Mouse (Mus musculus): Measurements from ENCODE around the gene Sec13. TPM values are rescaled to one million over a fixed set of nuclear protein-coding genes. Genes with fewer than 3 reads are reported as not detected.

Sec13 gene
- polyA plus RNA-seq, 2 experiments, result 93.7 to 118 TPM

GRCm38 (mm10) chr6:113743111-113743510 is 2.6 kb upstream of the Sec13 start:
- Histone ChIP-seq H3K4me3 (ENCODE audit: insufficient read depth in 1 of 2, low read depth in 2 of 2, low read length in 2 of 2) (no peak overlapping the region), H3K4me2 (ENCODE audit: low read depth) (no peak overlapping the region), H3K27ac (no peak overlapping the region), H3K36me3 (replicated peaks; ENCODE audit: control insufficient read depth, insufficient read depth, low read depth) (peaks cover under 1% of the 10 kb centered on the region; the same call in 1 of the 2 replicates), H3K27me3 (ENCODE audit: control insufficient read depth, insufficient read depth, low read length) (no peaks in the 10 kb centered on the region; the same call in 1 of the 2 replicates), H3K4me1 (replicated peaks; ENCODE audit: control insufficient read depth in 2 of 2, insufficient read depth in 2 of 2, low read length in 1 of 2) (peaks cover 4 to 9% of the 10 kb centered on the region in 2 experiments; a peak in 3 of 4 replicates), H3K9ac (replicated peaks) (no peak overlapping the region), H3K9me3 (ENCODE audit: control insufficient read depth, low read length) (no peaks in the 10 kb centered on the region)
- DNase-seq (ENCODE audit: low read depth in 3 of 3, low spot score in 3 of 3) (no peak), ATAC-seq (ENCODE audit: insufficient read depth) (no peak)
- 33% methylated on average over 1 of the region's 1 CpGs for WGBS (ENCODE audit: insufficient replicate concordance)
- no peak for TF ChIP-seq CTCF (IDR thresholded peaks at IDR 0.05; ENCODE audit: low read depth)
- TF ChIP-seq EP300 (IDR thresholded peaks at IDR 0.05; ENCODE audit: low read depth), result no peak

- Histone ChIP-seq H3K27me3 (ENCODE audit: control insufficient read depth, insufficient read depth, low read length) (no peaks in the 10 kb centered on the region; the same call in 1 of the 2 replicates), H3K9ac (replicated peaks) (no peak overlapping the region), H3K9me3 (ENCODE audit: control insufficient read depth, low read length) (no peaks in the 10 kb centered on the region), H3K4me2 (ENCODE audit: low read depth) (no peak overlapping the region), H3K4me1 (replicated peaks; ENCODE audit: control insufficient read depth in 2 of 2, insufficient read depth in 2 of 2, low read length in 1 of 2) (peaks cover 4 to 9% of the 10 kb centered on the region in 2 experiments; a peak in 3 of 4 replicates), H3K27ac (no peak overlapping the region), H3K4me3 (ENCODE audit: insufficient read depth in 1 of 2, low read depth in 2 of 2, low read length in 2 of 2) (no peak overlapping the region), H3K36me3 (replicated peaks; ENCODE audit: control insufficient read depth, insufficient read depth, low read depth) (peaks cover 4% of the 10 kb centered on the region; the same call in 1 of the 2 replicates)
- ATAC-seq (ENCODE audit: insufficient read depth) (no peak), DNase-seq (ENCODE audit: low read depth in 3 of 3, low spot score in 3 of 3) (no peak)
- TF ChIP-seq EP300 (IDR thresholded peaks at IDR 0.05; ENCODE audit: low read depth) (no peak), CTCF (IDR thresholded peaks at IDR 0.05; ENCODE audit: low read depth) (no peak)
- 53% methylated on average over 1 of the region's 1 CpGs for WGBS (ENCODE audit: insufficient replicate concordance)
Measured at GRCm38 (mm10) chr6:113742321-113742720, 1.8 kb upstream of the Sec13 start.

- Histone ChIP-seq H3K27ac (no peak overlapping the region), H3K36me3 (replicated peaks; ENCODE audit: control insufficient read depth, insufficient read depth, low read depth) (peaks cover 4% of the 10 kb centered on the region; the same call in 1 of the 2 replicates), H3K27me3 (ENCODE audit: control insufficient read depth, insufficient read depth, low read length) (no peaks in the 10 kb centered on the region; the same call in 1 of the 2 replicates), H3K9me3 (ENCODE audit: control insufficient read depth, low read length) (no peaks in the 10 kb centered on the region), H3K4me1 (replicated peaks; ENCODE audit: control insufficient read depth in 2 of 2, insufficient read depth in 2 of 2, low read length in 1 of 2) (peaks cover 4 to 9% of the 10 kb centered on the region in 2 experiments; a peak in 3 of 4 replicates), H3K4me2 (ENCODE audit: low read depth) (no peak overlapping the region), H3K9ac (replicated peaks) (no peak overlapping the region), H3K4me3 (ENCODE audit: insufficient read depth in 1 of 2, low read depth in 2 of 2, low read length in 2 of 2) (no peak overlapping the region)
- TF ChIP-seq CTCF (IDR thresholded peaks at IDR 0.05; ENCODE audit: low read depth), result no peak
- no peak for TF ChIP-seq EP300 (IDR thresholded peaks at IDR 0.05; ENCODE audit: low read depth)
- DNase-seq (ENCODE audit: low read depth in 3 of 3, low spot score in 3 of 3) (no peak), ATAC-seq (ENCODE audit: insufficient read depth) (no peak)
- 48% methylated on average over 2 of the region's 2 CpGs for WGBS (ENCODE audit: insufficient replicate concordance)
Measured at GRCm38 (mm10) chr6:113741425-113741824, 882 bp upstream of the Sec13 start.

GRCm38 (mm10) chr6:113737318-113738046 is 3.1 kb downstream of the Sec13 start:
- Histone ChIP-seq H3K4me2 (ENCODE audit: low read depth) (no peak overlapping the region), H3K27ac (no peak overlapping the region), H3K27me3 (ENCODE audit: control insufficient read depth, insufficient read depth, low read length) (no peaks in the 10 kb centered on the region), H3K9me3 (ENCODE audit: control insufficient read depth, low read length) (no peaks in the 10 kb centered on the region), H3K4me3 (ENCODE audit: insufficient read depth in 1 of 2, low read depth in 2 of 2, low read length in 2 of 2) (no peak overlapping the region), H3K36me3 (replicated peaks; ENCODE audit: control insufficient read depth, insufficient read depth, low read depth) (peaks cover 28% of the 10 kb centered on the region), H3K9ac (replicated peaks) (no peak overlapping the region), H3K4me1 (replicated peaks; ENCODE audit: control insufficient read depth in 2 of 2, insufficient read depth in 2 of 2, low read length in 1 of 2) (peaks cover 4 to 9% of the 10 kb centered on the region in 2 experiments; a peak in 3 of 4 replicates)
- DNase-seq (ENCODE audit: low read depth in 3 of 3, low spot score in 3 of 3) (no peak), ATAC-seq (ENCODE audit: insufficient read depth) (no peak)
- TF ChIP-seq EP300 (IDR thresholded peaks at IDR 0.05; ENCODE audit: low read depth) (no peak), CTCF (IDR thresholded peaks at IDR 0.05; ENCODE audit: low read depth) (no peak)
- WGBS (ENCODE audit: insufficient replicate concordance), result 65% methylated on average over 9 of the region's 9 CpGs

- ATAC-seq (ENCODE audit: insufficient read depth) (no peak), DNase-seq (ENCODE audit: low read depth in 3 of 3, low spot score in 3 of 3) (no peak)
- Histone ChIP-seq H3K27ac (no peak overlapping the region), H3K4me2 (ENCODE audit: low read depth) (no peak overlapping the region), H3K27me3 (ENCODE audit: control insufficient read depth, insufficient read depth, low read length) (no peaks in the 10 kb centered on the region), H3K36me3 (replicated peaks; ENCODE audit: control insufficient read depth, insufficient read depth, low read depth) (peaks cover 64% of the 10 kb centered on the region), H3K4me1 (replicated peaks; ENCODE audit: control insufficient read depth in 2 of 2, insufficient read depth in 2 of 2, low read length in 1 of 2) (no peaks in the 10 kb centered on the region), H3K4me3 (ENCODE audit: insufficient read depth in 1 of 2, low read depth in 2 of 2, low read length in 2 of 2) (no peak overlapping the region), H3K9ac (replicated peaks) (no peak overlapping the region), H3K9me3 (ENCODE audit: control insufficient read depth, low read length) (no peaks in the 10 kb centered on the region)
- WGBS (ENCODE audit: insufficient replicate concordance), result 67% methylated on average over 3 of the region's 3 CpGs
- TF ChIP-seq CTCF (IDR thresholded peaks at IDR 0.05; ENCODE audit: low read depth) (no peak), EP300 (IDR thresholded peaks at IDR 0.05; ENCODE audit: low read depth) (no peak)
Measured at GRCm38 (mm10) chr6:113731296-113731695, 9.2 kb downstream of the Sec13 start.

Data from liver, embryonic 14.5 days (tissue).